Mouse (Mus musculus) cerebellum, adult 9-10 months (tissue): ENCODE measurements around the gene Crybb1.

Experiments
- DNase-seq: peaks from one replicate; pipeline ENCODE4 v3.0.0; 2022

Gene Crybb1

DNA sequence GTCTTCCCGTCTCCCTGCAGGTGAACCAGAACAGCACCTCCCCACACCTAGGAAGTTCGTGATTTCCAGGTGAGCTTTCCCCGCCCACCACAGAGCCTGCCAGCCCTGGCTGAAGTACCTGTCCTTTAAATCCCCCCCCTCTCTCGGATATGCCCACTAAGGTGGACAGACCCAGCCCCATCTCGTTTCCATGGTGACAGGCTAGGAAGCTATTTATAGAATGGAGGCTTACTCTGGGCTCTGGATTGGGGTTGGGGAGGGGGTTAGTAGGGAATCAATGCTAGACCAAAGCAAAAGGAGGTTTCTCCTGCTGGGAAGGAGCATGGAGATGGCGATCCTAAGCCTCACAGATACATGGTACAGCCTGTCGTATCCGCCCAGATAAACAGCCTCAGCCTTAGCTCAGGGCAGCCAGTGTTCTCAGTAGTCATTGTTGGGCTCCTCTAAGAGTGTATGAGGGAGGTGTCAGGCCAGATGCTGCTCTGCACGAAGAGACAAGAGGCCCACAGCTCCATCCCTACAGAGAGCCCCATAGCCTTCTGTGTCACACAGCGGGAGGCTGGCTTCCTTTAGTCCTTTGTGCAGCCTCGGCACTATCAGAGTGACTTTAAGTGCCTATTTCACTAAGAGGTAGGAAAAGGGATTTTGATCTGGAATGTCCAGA is 57.7 kb downstream of the Crybb1 start:
- no peak for DNase-seq

DNA sequence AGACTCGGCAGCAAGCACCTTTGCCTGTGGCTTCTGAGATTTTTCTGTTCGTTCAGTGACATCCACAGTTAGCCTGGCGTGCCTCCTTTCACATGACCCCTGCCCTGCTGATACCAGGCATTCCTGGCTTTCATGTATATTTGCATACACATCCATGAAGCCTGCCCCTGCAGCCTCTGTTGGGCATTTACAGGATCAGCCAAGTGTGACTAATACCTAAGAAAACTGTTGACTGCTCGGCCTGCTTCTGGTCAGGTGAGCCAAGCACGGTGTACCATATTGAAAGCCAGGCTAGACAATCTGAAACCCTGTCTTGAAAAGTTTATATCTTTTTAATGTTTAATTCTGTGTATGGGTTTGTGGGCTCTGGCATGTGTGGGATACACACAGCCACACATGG is 60.9 kb downstream of the Crybb1 start:
- no peak for DNase-seq

DNA sequence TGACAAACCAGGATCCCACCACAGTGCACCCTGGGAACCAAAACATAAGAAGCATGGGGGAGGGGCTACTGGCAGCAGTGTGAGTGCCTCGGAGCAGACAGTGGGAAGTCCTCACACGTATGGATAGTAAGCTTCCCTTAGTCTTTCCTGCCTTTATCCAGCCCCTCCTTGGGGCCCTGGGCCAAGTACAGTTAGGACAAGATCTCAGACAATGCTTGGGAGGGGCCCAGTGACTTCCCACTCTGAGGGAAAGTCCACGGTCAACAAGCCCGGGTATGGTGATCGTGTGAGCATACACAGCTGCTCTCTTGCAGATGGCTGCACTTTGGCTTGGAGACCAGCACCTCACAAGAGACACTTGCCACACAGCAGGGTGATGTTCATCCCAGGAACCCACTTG is 61.7 kb downstream of the Crybb1 start:
- no peak for DNase-seq
